Mouse (Mus musculus): ENCODE data around the gene Ifnb1. TPM values are rescaled to one million over a fixed set of nuclear protein-coding genes. Genes with fewer than 3 reads are reported as not detected.

The Ifnb1 gene
- polyA plus RNA-seq, 1 experiment from 2014 or later: not detected

DNA sequence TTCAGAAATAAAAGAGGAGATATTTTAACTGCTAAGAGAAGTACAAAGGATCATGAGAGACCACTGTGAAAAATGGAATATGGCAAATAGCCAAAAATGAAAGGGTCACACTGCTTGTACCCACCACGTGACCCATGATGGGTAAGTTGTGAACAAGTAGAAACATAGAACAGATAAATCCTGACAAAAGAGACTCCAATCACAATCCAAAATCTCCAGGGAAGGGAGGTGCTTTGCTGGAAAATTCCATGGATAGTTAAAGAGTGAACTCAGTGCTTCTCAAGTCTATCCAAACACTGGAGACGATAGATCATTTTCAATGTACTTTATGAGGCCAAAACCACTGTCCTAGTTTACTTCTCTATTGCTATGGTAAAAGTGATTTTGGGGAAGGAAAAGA is 8.3 kb upstream of the Ifnb1 start:
- H3K9ac ChIP-seq: no peak overlapping the region
- no peaks in the 10 kb centered on the region for H3K36me3 ChIP-seq
- no peaks in the 10 kb centered on the region for H3K4me1 ChIP-seq
- H3K9me3 ChIP-seq: no peaks in the 10 kb centered on the region
- no peak overlapping the region for H3K4me3 ChIP-seq
- no peak overlapping the region for H3K4me2 ChIP-seq
- H3K27me3 ChIP-seq: no peaks in the 10 kb centered on the region
- no peak overlapping the region for H3K27ac ChIP-seq
- 61% methylated on average over 2 of the region's 2 CpGs for WGBS
- no peak for ATAC-seq (ENCODE audit: insufficient number of reproducible peaks, low FRiP score, low TSS enrichment, low read depth)

DNA sequence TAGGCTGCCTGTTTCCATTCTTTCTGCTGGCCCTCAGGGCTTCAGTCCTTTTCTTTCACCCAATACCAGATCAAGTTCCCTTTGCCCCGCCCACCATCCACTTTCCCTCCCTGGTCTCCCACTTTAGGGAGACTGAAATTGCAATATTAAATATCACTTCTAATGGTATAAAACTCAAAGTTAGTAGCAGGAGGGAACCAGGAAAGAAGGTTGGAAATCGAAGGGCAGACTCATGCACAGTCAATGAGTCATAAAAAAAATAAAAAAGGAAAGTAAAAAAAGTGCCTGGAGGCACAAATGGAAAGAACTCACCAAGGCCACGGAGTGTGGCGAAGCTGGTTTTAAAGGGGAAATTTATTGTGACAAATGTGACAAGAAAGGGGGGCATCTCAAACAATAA is 7.7 kb upstream of the Ifnb1 start:
- Histone ChIP-seq H3K9ac (no peak overlapping the region), H3K36me3 (no peaks in the 10 kb centered on the region), H3K4me1 (no peaks in the 10 kb centered on the region), H3K27ac (no peak overlapping the region), H3K4me2 (no peak overlapping the region), H3K27me3 (no peaks in the 10 kb centered on the region), H3K4me3 (no peak overlapping the region), H3K9me3 (no peaks in the 10 kb centered on the region)
- no peak for ATAC-seq (ENCODE audit: insufficient number of reproducible peaks, low FRiP score, low TSS enrichment, low read depth)
- 46% methylated on average over 4 of the region's 4 CpGs for WGBS

DNA sequence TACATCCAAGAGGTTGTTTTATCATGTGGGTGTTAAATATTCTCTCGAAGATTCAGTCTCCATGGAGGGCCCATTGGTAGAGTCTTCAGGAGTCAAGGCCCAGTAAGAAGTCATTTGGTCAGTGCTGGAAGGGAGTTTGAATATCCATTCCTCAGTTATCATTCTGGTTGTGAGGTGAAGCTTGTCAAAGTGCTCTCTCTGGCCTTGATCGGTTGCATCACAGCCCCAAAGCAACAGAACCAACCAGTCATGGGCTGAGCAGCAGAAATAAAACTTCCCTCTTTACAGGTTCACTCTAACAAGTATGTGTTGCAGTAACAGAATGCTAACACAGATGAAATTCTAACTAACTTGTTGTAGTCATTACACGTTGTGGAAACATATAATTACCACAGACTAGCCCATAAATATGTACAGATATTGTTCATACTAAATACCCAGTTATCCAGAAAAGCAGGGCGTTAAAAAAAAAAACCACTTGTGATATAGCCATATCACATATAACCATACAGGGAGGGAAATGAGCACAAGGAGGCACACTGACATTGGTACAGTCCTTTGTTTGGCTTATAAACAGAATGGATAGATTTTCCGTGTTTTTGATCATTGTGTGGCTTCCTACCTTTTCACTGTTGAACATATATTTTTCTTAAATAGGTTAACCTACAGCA is 3.9 kb upstream of the Ifnb1 start:
- Histone ChIP-seq H3K9ac (no peak overlapping the region), H3K36me3 (no peaks in the 10 kb centered on the region), H3K4me3 (no peak overlapping the region), H3K27ac (no peak overlapping the region), H3K27me3 (no peaks in the 10 kb centered on the region), H3K9me3 (no peaks in the 10 kb centered on the region), H3K4me1 (no peaks in the 10 kb centered on the region), H3K4me2 (no peak overlapping the region)
- 82% methylated on average over 5 of the region's 5 CpGs for WGBS
- ATAC-seq (ENCODE audit: insufficient number of reproducible peaks, low FRiP score, low TSS enrichment, low read depth): no peak

DNA sequence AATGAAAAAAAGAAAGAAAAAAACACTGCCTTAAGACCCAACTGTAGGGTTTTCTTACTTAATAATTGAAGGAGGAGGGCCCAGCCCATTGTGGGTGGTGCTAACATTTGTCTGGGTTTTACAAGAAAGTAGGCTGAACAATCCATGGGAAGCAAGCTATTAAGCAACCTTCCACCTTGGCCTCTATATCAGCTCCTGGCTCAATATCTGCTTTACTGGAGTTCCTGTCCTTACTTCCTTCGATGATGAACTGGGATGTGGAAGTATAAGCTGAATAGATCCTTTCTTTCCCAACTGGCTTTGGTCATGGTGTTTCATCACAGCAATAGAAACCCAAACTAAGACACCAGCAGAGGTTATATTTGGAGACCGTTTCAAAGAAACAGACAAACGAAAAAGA is 2.8 kb upstream of the Ifnb1 start:
- ATAC-seq (ENCODE audit: insufficient number of reproducible peaks, low FRiP score, low TSS enrichment, low read depth): no peak
- 81% methylated on average over 3 of the region's 3 CpGs for WGBS
- H3K27ac ChIP-seq: no peak overlapping the region

DNA sequence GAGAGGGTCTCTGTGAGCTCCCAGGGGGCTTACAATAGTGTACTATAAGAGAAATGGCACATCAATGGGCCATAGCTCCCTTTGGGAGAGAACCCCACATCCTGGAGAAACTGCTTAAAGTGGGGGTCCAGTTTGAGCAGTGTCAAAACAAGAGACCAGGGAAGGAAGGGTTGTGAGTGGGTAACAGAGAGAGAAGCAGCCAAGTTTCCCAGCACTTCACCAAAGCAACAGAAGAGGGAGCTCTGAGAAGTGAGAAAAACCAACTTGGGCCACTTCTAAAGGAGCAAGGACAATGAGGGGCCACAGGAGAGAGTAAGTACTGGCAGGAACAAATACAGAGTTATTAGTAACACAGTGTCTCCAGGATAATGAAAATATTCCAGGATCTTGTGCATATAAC is 667 bp upstream of the Ifnb1 start:
- H3K27ac ChIP-seq: no peak overlapping the region
- no peaks in the 10 kb centered on the region for H3K36me3 ChIP-seq
- ATAC-seq (ENCODE audit: insufficient number of reproducible peaks, low FRiP score, low TSS enrichment, low read depth): no peak
- no peak overlapping the region for H3K4me3 ChIP-seq
- no peaks in the 10 kb centered on the region for H3K9me3 ChIP-seq
- no peaks in the 10 kb centered on the region for H3K4me1 ChIP-seq
- H3K9ac ChIP-seq: no peak overlapping the region
- no peak overlapping the region for H3K4me2 ChIP-seq
- H3K27me3 ChIP-seq: no peaks in the 10 kb centered on the region

More for the DNA sequence above, 2.8 kb upstream of the Ifnb1 start:
- Histone ChIP-seq H3K27me3 (no peaks in the 10 kb centered on the region), H3K4me1 (no peaks in the 10 kb centered on the region), H3K9me3 (no peaks in the 10 kb centered on the region), H3K9ac (no peak overlapping the region), H3K4me3 (no peak overlapping the region), H3K36me3 (no peaks in the 10 kb centered on the region), H3K4me2 (no peak overlapping the region)

DNA sequence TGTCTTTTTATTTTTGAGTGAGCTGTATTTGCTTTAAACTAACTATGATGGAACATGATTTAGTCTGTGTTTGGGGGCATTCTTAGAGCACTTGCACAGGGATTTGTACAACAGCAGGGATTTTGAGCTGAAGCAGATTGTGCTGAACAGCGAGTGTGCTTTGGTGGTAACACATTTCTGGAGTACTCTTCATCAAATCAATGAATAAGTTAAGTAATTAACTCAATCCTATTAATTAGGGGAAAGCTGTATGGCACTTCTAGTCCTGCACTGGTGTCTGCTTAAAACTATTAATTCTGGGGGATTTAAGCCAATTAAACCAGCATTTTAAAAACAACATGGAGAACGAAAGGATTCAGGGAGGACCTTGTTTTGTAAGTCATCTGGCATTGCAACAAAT is 4.6 kb downstream of the Ifnb1 start:
- H3K9ac ChIP-seq: no peak overlapping the region
- no peak overlapping the region for H3K4me3 ChIP-seq
- WGBS: 81% methylated on average over 2 of the region's 2 CpGs
- H3K9me3 ChIP-seq: no peaks in the 10 kb centered on the region
- no peaks in the 10 kb centered on the region for H3K4me1 ChIP-seq
- no peaks in the 10 kb centered on the region for H3K36me3 ChIP-seq
- H3K4me2 ChIP-seq: no peak overlapping the region
- H3K27ac ChIP-seq: no peak overlapping the region
- ATAC-seq (ENCODE audit: insufficient number of reproducible peaks, low FRiP score, low TSS enrichment, low read depth): no peak
- H3K27me3 ChIP-seq: no peaks in the 10 kb centered on the region

DNA sequence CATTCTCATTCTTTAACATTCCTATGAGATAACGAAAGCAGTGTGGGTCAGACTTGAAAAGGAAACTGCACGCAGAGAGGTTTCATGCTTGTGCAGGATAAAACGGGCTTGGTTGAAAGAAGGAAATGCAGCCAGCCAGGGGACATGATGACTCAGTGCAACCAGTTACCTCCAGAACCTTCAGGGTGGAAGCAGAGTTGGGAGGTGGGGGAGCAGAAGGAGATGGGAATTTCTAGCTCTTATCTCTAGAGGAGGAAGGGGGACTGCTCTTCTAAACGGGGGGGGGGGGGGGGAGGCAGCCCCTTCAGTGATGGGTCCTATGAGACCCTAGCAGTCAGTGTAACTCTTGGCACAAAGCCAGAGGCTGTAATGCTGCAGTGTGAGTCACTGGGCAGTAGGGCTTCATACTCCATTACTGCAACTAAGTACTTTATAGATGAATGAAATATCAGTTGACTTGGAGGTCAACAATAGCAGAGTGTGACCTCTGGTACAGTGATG is 6.8 kb downstream of the Ifnb1 start:
- H3K9ac ChIP-seq: no peak overlapping the region
- H3K4me3 ChIP-seq: no peak overlapping the region
- H3K27ac ChIP-seq: no peak overlapping the region; the same call in 1 of the 2 replicates
- H3K4me1 ChIP-seq: no peaks in the 10 kb centered on the region
- 26% methylated on average over 4 of the region's 4 CpGs for WGBS
- H3K9me3 ChIP-seq: no peaks in the 10 kb centered on the region
- ATAC-seq (ENCODE audit: insufficient number of reproducible peaks, low FRiP score, low TSS enrichment, low read depth): no peak
- H3K4me2 ChIP-seq: no peak overlapping the region
- no peaks in the 10 kb centered on the region for H3K36me3 ChIP-seq
- H3K27me3 ChIP-seq: no peaks in the 10 kb centered on the region

DNA sequence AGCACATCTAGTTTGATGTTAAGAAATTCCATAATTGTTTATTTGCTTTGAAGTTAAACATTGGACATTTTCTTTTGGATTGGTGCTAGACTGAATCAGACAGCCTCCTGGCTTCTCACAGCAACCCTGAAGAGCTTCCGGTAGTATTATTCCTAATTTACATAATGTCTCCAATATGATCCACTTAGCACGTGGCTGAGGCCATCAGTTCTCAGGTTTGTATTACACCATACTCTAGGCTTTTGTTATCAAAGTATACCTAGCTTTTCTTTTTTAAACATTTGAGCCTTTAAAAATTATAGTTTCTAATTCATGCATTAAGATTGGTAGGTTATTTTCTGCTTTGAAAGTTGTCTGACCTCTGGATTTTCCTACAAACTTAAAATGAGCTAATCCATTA is 7.3 kb downstream of the Ifnb1 start:
- Histone ChIP-seq H3K4me2 (no peak overlapping the region), H3K9ac (no peak overlapping the region), H3K27ac (no peak overlapping the region; the same call in 1 of the 2 replicates), H3K9me3 (no peaks in the 10 kb centered on the region), H3K4me3 (no peak overlapping the region), H3K36me3 (no peaks in the 10 kb centered on the region), H3K4me1 (no peaks in the 10 kb centered on the region), H3K27me3 (no peaks in the 10 kb centered on the region)
- ATAC-seq (ENCODE audit: insufficient number of reproducible peaks, low FRiP score, low TSS enrichment, low read depth): no peak
- WGBS: 48% methylated on average over 2 of the region's 2 CpGs

DNA sequence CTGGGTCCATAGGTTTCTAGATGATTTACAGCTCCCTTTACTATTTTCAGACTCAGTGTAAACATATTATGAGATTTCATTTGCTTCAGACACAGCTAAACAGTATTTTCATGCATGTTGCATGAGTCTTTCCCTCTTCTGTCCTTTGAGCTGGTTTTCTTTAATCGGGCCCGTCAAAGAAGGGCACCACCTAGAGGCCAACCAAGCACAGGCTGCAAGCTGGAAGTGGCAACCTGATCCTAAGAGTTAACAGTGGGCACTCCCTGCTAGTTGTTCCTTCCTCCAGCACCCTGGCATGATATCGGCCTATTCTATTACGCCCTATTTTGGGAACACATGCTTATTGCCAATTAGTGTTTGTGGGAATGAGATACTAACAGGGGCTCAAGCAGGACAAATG is 8.2 kb downstream of the Ifnb1 start:
- Histone ChIP-seq H3K27ac (no peak overlapping the region), H3K4me2 (no peak overlapping the region), H3K9ac (no peak overlapping the region), H3K4me1 (no peaks in the 10 kb centered on the region), H3K4me3 (no peak overlapping the region), H3K36me3 (no peaks in the 10 kb centered on the region), H3K9me3 (no peaks in the 10 kb centered on the region), H3K27me3 (no peaks in the 10 kb centered on the region)
- 49% methylated on average over 4 of the region's 4 CpGs for WGBS
- ATAC-seq (ENCODE audit: insufficient number of reproducible peaks, low FRiP score, low TSS enrichment, low read depth): no peak

DNA sequence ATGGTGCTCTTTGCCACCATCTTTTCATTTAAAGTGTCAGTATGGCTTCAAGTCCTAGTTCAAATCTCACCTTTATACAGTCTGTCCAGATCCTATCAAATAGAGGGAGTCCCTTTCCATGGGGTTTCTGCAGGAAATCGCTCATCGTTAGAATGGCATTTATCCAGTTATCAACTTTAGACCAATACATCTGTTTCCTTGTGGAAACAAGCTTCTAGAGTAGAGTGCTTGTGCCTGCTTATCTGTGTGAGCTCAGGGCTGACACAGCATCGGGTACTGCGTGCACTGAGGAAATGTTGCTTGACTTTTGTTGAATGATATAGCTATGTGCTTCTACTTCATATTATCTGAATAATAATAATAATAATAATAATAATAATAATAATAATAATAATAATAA is 8.8 kb downstream of the Ifnb1 start:
- H3K27ac ChIP-seq: no peak overlapping the region
- WGBS: 88% methylated on average over 4 of the region's 4 CpGs
- no peak overlapping the region for H3K9ac ChIP-seq
- no peak for ATAC-seq (ENCODE audit: insufficient number of reproducible peaks, low FRiP score, low TSS enrichment, low read depth)
- no peaks in the 10 kb centered on the region for H3K9me3 ChIP-seq
- no peaks in the 10 kb centered on the region for H3K27me3 ChIP-seq
- H3K4me3 ChIP-seq: no peak overlapping the region
- H3K36me3 ChIP-seq: no peaks in the 10 kb centered on the region
- H3K4me1 ChIP-seq: no peaks in the 10 kb centered on the region
- no peak overlapping the region for H3K4me2 ChIP-seq

DNA sequence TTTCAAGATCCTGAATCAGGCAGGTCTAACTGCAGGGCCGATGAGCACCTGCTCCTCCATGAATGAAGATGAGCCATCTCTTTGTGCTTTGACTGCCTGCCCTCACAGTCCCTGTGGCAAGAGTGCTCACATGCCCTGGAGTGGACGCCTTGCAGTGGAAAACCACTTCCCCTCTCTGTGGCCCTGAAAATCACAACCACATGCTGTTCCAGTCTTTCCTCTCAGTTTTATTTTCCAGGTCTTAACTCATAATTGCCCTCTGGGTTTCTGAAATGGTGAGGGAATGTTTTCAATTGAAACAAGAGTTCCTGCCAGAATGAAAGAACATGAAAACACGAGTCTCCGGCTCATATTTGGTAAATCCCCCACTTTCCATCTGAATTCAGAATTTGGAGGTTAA is 18.8 kb downstream of the Ifnb1 start:
- 23% methylated on average over 4 of the region's 4 CpGs for WGBS
- H3K27ac ChIP-seq: peak overlapping the region; percentile 33; the same call in 1 of the 2 replicates
- H3K4me2 ChIP-seq: no peak overlapping the region
- no peak overlapping the region for H3K9ac ChIP-seq
- H3K4me3 ChIP-seq: no peak overlapping the region
- H3K9me3 ChIP-seq: no peaks in the 10 kb centered on the region
- no peaks in the 10 kb centered on the region for H3K27me3 ChIP-seq
- peaks cover 7% of the 10 kb centered on the region for H3K4me1 ChIP-seq
- H3K36me3 ChIP-seq: no peaks in the 10 kb centered on the region
- ATAC-seq (ENCODE audit: insufficient number of reproducible peaks, low FRiP score, low TSS enrichment, low read depth): peak; percentile 63; the same call in 1 of the 2 replicates

DNA sequence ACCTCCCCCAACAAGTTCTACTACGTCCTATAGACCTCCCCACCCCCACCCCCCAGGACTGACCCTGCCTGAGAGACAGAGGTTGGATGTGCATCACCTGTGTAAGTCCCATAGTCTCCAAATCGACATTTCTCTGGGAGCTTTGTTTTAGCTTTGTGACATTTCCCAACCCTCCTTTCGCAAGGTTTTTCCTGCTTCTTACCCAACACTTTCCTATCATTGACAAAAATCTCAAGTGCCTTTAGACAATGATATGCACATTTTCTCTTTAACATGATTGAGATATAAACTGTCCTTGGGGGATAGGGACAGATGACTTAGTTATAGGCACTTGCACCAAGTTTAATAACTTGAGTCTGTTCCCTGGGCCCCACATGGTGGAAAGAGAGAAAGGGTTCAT is 21.3 kb downstream of the Ifnb1 start:
- no peak for ATAC-seq (ENCODE audit: insufficient number of reproducible peaks, low FRiP score, low TSS enrichment, low read depth)
- WGBS: 79% methylated on average over 3 of the region's 3 CpGs

More for the DNA sequence above, 21.3 kb downstream of the Ifnb1 start:
- Histone ChIP-seq H3K9ac (no peak overlapping the region), H3K4me1 (peaks cover 7% of the 10 kb centered on the region), H3K4me2 (no peak overlapping the region), H3K4me3 (no peak overlapping the region), H3K27me3 (no peaks in the 10 kb centered on the region), H3K9me3 (no peaks in the 10 kb centered on the region), H3K36me3 (no peaks in the 10 kb centered on the region), H3K27ac (no peak overlapping the region)

Measured in limb, embryonic 15.5 days (tissue).